Mouse (Mus musculus) midbrain, embryonic 16.5 days (tissue): ENCODE measurements around the gene Lce1h. TPM values are rescaled to one million over a fixed set of nuclear protein-coding genes. Genes with fewer than 3 reads are reported as not detected.

ENCODE experiments used
- ATAC-seq: fragments of 200-750 bp; cut with Nextera tagmentation; 2 replicates; pipeline ENCODE4 v1.8.0; 2017; ENCODE audit warnings: moderate TSS enrichment
- H3K27ac ChIP-seq: fragments of 300-500 bp; sonication (generic); 2 replicates; pipeline ENCODE4 v1.5.1; 2014; ENCODE audit warnings: mild to moderate bottlenecking, low read length, mixed read lengths
- H3K27me3 ChIP-seq: fragments of 300-500 bp; sonication (generic); 2 replicates; pipeline ENCODE4 v1.6.1; 2014; ENCODE audit warnings: low read depth, low read length, mixed read lengths; ENCODE audit not compliant: control insufficient read depth, insufficient read depth
- H3K36me3 ChIP-seq: fragments of 300-500 bp; sonication (generic); 2 replicates; pipeline ENCODE4 v1.6.1; 2014; ENCODE audit warnings: mild to moderate bottlenecking, low read length, moderate library complexity, mixed read lengths; ENCODE audit not compliant: control insufficient read depth, insufficient read depth
- H3K4me1 ChIP-seq: fragments of 300-500 bp; sonication (generic); 2 replicates; pipeline ENCODE4 v1.6.1; 2014; ENCODE audit warnings: mild to moderate bottlenecking, low read length, mixed read lengths; ENCODE audit not compliant: control insufficient read depth, insufficient read depth
- H3K4me2 ChIP-seq: fragments of 300-500 bp; sonication (generic); 2 replicates; pipeline ENCODE4 v1.6.1; 2014; ENCODE audit warnings: mild to moderate bottlenecking, low read length, mixed read lengths
- H3K4me3 ChIP-seq: fragments of 300-500 bp; sonication (generic); 2 replicates; pipeline ENCODE4 v1.5.1; 2014; ENCODE audit warnings: low read depth, mild to moderate bottlenecking, low read length, moderate library complexity, mixed read lengths
- H3K9ac ChIP-seq: fragments of 300-500 bp; sonication (generic); 2 replicates; pipeline ENCODE4 v1.6.1; 2014; ENCODE audit warnings: low read depth, low read length, mixed read lengths
- H3K9me3 ChIP-seq: fragments of 300-500 bp; sonication (generic); replicated peaks from 2 replicates; pipeline ENCODE4 v1.6.1; 2014; ENCODE audit warnings: mild to moderate bottlenecking, low read length, mixed read lengths; ENCODE audit not compliant: control insufficient read depth, poor library complexity, severe bottlenecking
- WGBS: fragments of 180-500 bp; shearing (Covaris S2); extraction: QIAGEN DNeasy Blood & Tissue Kit; methylation state at CpG from one replicate; pipeline ENCODE4 v1.1.7; 2014; 5-methylcytosine and 5-hydroxymethylcytosine counted together
- polyA plus RNA-seq: library from polyadenylated mRNA; unstranded; fragments of >200 nt; fragmentation: Nextera tagmentation; extraction: Ambion mirVana; gene quantifications from 2 replicates; pipeline ENCODE4 v1.2.1, GENCODE M21; 2015

The Lce1h gene
- polyA plus RNA-seq, 1 experiment from 2014 or later, result not detected

GRCm38 (mm10) chr3:92720250-92720649 is 44.6 kb downstream of the Lce1h start, which contains the start of gene Lce1f:
Gene Lce1f, minus strand, starts transcription at chr3:92720350.
- no peaks in the 10 kb centered on the region for H3K4me1 ChIP-seq
- H3K4me3 ChIP-seq, result no peak within 1 kb of the TSS
- no peaks in the 10 kb centered on the region for H3K27me3 ChIP-seq
- H3K36me3 ChIP-seq, result no peaks in the 10 kb centered on the region
- no peak within 1 kb of the TSS for H3K27ac ChIP-seq
- H3K9ac ChIP-seq, result no peak within 1 kb of the TSS
- no peak for ATAC-seq
- H3K4me2 ChIP-seq, result no peak within 1 kb of the TSS
- 77% methylated on average over 3 of the region's 3 CpGs for WGBS
- no peaks in the 10 kb centered on the region for H3K9me3 ChIP-seq

DNA sequence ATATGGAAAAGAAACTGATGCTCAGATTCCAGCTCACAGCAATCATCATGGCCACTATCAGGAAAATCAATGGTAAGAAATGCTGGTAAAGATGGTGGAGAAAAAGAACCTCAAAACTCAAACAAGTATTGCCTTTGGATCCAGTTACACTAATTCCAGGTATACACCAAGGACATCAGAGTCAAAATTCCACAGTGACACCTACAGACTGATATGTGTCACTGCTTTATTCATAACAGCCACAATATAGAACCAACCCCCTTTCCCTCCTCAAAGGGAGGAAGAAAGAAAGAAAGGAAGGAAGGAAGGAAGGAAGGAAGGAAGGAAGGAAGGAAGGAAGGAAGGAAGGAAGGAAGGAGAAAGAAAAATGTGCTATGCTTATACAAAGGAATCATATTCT is 49.7 kb downstream of the Lce1h start:
- no peak overlapping the region for H3K4me3 ChIP-seq
- H3K27me3 ChIP-seq, result no peaks in the 10 kb centered on the region
- no peak overlapping the region for H3K27ac ChIP-seq
- no peaks in the 10 kb centered on the region for H3K9me3 ChIP-seq
- H3K36me3 ChIP-seq, result no peaks in the 10 kb centered on the region
- H3K9ac ChIP-seq, result no peak overlapping the region
- ATAC-seq, result no peak
- no peaks in the 10 kb centered on the region for H3K4me1 ChIP-seq
- H3K4me2 ChIP-seq, result no peak overlapping the region

Other genes with a start within 250 kb of the Lce1h start
- gene 2310046K23Rik, start 230.6 kb downstream of the Lce1h start, polyA plus RNA-seq, result not detected in 2 replicates
- not detected in 2 replicates for gene Ivl, start 191.3 kb downstream of the Lce1h start, polyA plus RNA-seq
- not detected in 2 replicates for gene Smcp, start 176.1 kb downstream of the Lce1h start, polyA plus RNA-seq
- not detected in 2 replicates for gene 2210017I01Rik, start 157.6 kb downstream of the Lce1h start, polyA plus RNA-seq
- gene Lce6a, start 143.4 kb downstream of the Lce1h start, polyA plus RNA-seq, result not detected in 2 replicates
- gene Lce1a1, start 116.8 kb downstream of the Lce1h start, polyA plus RNA-seq, result not detected in 2 replicates
- gene Lce1b, start 108.1 kb downstream of the Lce1h start, polyA plus RNA-seq, result not detected in 2 replicates
- gene Lce1a2, start 94.8 kb downstream of the Lce1h start, polyA plus RNA-seq, result not detected in 2 replicates
- not detected in 2 replicates for gene Lce1c, start 85.8 kb downstream of the Lce1h start, polyA plus RNA-seq
- gene Lce1d, start 77.9 kb downstream of the Lce1h start, polyA plus RNA-seq, result not detected in 2 replicates
- not detected in 2 replicates for gene Lce1e, start 56.0 kb downstream of the Lce1h start, polyA plus RNA-seq
- not detected in 2 replicates for gene Lce1f, start 44.7 kb downstream of the Lce1h start, polyA plus RNA-seq
- gene Gm38119, start 26.0 kb downstream of the Lce1h start, polyA plus RNA-seq, result not detected in 2 replicates
- gene Lce1g, start 12.7 kb downstream of the Lce1h start, polyA plus RNA-seq, result not detected in 2 replicates
- not detected in 2 replicates for gene Lce1i, start 13.8 kb upstream of the Lce1h start, polyA plus RNA-seq
- not detected in 2 replicates for gene Lce1j, start 25.4 kb upstream of the Lce1h start, polyA plus RNA-seq
- not detected in 2 replicates for gene Lce1k, start 42.8 kb upstream of the Lce1h start, polyA plus RNA-seq
- not detected in 2 replicates for gene Kprp, start 62.2 kb upstream of the Lce1h start, polyA plus RNA-seq
- gene Lce1l, start 86.2 kb upstream of the Lce1h start, polyA plus RNA-seq, result not detected in 2 replicates
- gene 2310050C09Rik, start 105.2 kb upstream of the Lce1h start, polyA plus RNA-seq, result not detected in 2 replicates
- not detected in 2 replicates for gene Lce3a, start 161.2 kb upstream of the Lce1h start, polyA plus RNA-seq
- gene Lce3b, start 167.9 kb upstream of the Lce1h start, polyA plus RNA-seq, result not detected in 2 replicates
- not detected in 2 replicates for gene Lce3c, start 179.4 kb upstream of the Lce1h start, polyA plus RNA-seq
- gene Lce3d, start 192.3 kb upstream of the Lce1h start, polyA plus RNA-seq, result not detected in 2 replicates
- not detected in 2 replicates for gene Lce3e, start 202.0 kb upstream of the Lce1h start, polyA plus RNA-seq
- gene Lce3f, start 227.2 kb upstream of the Lce1h start, polyA plus RNA-seq, result not detected in 2 replicates